Mouse (Mus musculus): Measurements from ENCODE around the gene Gm11027. TPM values are rescaled to one million over a fixed set of nuclear protein-coding genes. Genes with fewer than 3 reads are reported as not detected.

Gm11027 gene
- polyA plus RNA-seq, 1 experiment, result not detected

- H3K4me1 ChIP-seq (ENCODE audit: control insufficient read depth, insufficient read depth, insufficient read length, low read length), result no peaks in the 10 kb centered on the region; the same call in 1 of the 2 replicates
- H3K4me3 ChIP-seq (ENCODE audit: insufficient read depth, low read depth, low read length), result no peak overlapping the region
- H3K27ac ChIP-seq (replicated peaks; ENCODE audit: low read depth, low read length), result no peak overlapping the region
These were observed 9.9 kb upstream of the Gm11027 start for GRCm38 (mm10) chr12:116265275-116265674.

- H3K4me1 ChIP-seq (ENCODE audit: control insufficient read depth, insufficient read depth, insufficient read length, low read length), result no peaks in the 10 kb centered on the region; the same call in 1 of the 2 replicates
- no peak overlapping the region for H3K4me3 ChIP-seq (ENCODE audit: insufficient read depth, low read depth, low read length)
- no peak overlapping the region for H3K27ac ChIP-seq (replicated peaks; ENCODE audit: low read depth, low read length)
These were observed 5.7 kb upstream of the Gm11027 start for GRCm38 (mm10) chr12:116269450-116269849.

GRCm38 (mm10) chr12:116270538-116270937 is 4.6 kb upstream of the Gm11027 start:
- H3K4me3 ChIP-seq (ENCODE audit: insufficient read depth, low read depth, low read length), result no peak overlapping the region
- no peak overlapping the region for H3K27ac ChIP-seq (replicated peaks; ENCODE audit: low read depth, low read length)
- H3K4me1 ChIP-seq (ENCODE audit: control insufficient read depth, insufficient read depth, insufficient read length, low read length), result no peaks in the 10 kb centered on the region; the same call in 1 of the 2 replicates

GRCm38 (mm10) chr12:116271071-116271470 is 4.1 kb upstream of the Gm11027 start:
- Histone ChIP-seq H3K4me1 (ENCODE audit: control insufficient read depth, insufficient read depth, insufficient read length, low read length) (no peaks in the 10 kb centered on the region; the same call in 1 of the 2 replicates), H3K27ac (replicated peaks; ENCODE audit: low read depth, low read length) (no peak overlapping the region), H3K4me3 (ENCODE audit: insufficient read depth, low read depth, low read length) (no peak overlapping the region)

GRCm38 (mm10) chr12:116273733-116274132 is 1.5 kb upstream of the Gm11027 start:
- Histone ChIP-seq H3K4me1 (ENCODE audit: control insufficient read depth, insufficient read depth, insufficient read length, low read length) (peaks cover 1% of the 10 kb centered on the region; the same call in 1 of the 2 replicates), H3K4me3 (ENCODE audit: insufficient read depth, low read depth, low read length) (no peak overlapping the region), H3K27ac (replicated peaks; ENCODE audit: low read depth, low read length) (no peak overlapping the region)

GRCm38 (mm10) chr12:116275631-116276030 is 445 bp downstream of the Gm11027 start:
- H3K4me1 ChIP-seq (ENCODE audit: control insufficient read depth, insufficient read depth, insufficient read length, low read length), result peaks cover 5% of the 10 kb centered on the region; the same call in 1 of the 2 replicates

GRCm38 (mm10) chr12:116276961-116277360 is 1.8 kb downstream of the Gm11027 start:
- Histone ChIP-seq H3K4me3 (ENCODE audit: insufficient read depth, low read depth, low read length) (no peak overlapping the region), H3K27ac (replicated peaks; ENCODE audit: low read depth, low read length) (no peak overlapping the region), H3K4me1 (ENCODE audit: control insufficient read depth, insufficient read depth, insufficient read length, low read length) (peaks cover 5% of the 10 kb centered on the region; the same call in 1 of the 2 replicates)

More at GRCm38 (mm10) chr12:116275631-116276030, 445 bp downstream of the Gm11027 start:
- Histone ChIP-seq H3K27ac (replicated peaks; ENCODE audit: low read depth, low read length) (no peak overlapping the region), H3K4me3 (ENCODE audit: insufficient read depth, low read depth, low read length) (no peak overlapping the region)

GRCm38 (mm10) chr12:116278541-116278940 is 3.4 kb downstream of the Gm11027 start:
- Histone ChIP-seq H3K27ac (replicated peaks; ENCODE audit: low read depth, low read length) (peak overlapping the region; percentile 66), H3K4me1 (ENCODE audit: control insufficient read depth, insufficient read depth, insufficient read length, low read length) (peaks cover 5% of the 10 kb centered on the region; the same call in 1 of the 2 replicates), H3K4me3 (ENCODE audit: insufficient read depth, low read depth, low read length) (no peak overlapping the region)

- H3K27ac ChIP-seq (replicated peaks; ENCODE audit: low read depth, low read length), result 0 out of 2 replicates have a peak overlapping the region, but pooled peaks have one; percentile 12
- H3K4me1 ChIP-seq (ENCODE audit: control insufficient read depth, insufficient read depth, insufficient read length, low read length), result peaks cover 5% of the 10 kb centered on the region; the same call in 1 of the 2 replicates
- H3K4me3 ChIP-seq (ENCODE audit: insufficient read depth, low read depth, low read length), result no peak overlapping the region
These were observed 4.0 kb downstream of the Gm11027 start for GRCm38 (mm10) chr12:116279181-116279580.

- H3K4me1 ChIP-seq (ENCODE audit: control insufficient read depth, insufficient read depth, insufficient read length, low read length), result peaks cover 5% of the 10 kb centered on the region; the same call in 1 of the 2 replicates
- peak overlapping the region; percentile 83 for H3K4me3 ChIP-seq (ENCODE audit: insufficient read depth, low read depth, low read length)
- H3K27ac ChIP-seq (replicated peaks; ENCODE audit: low read depth, low read length), result peak overlapping the region; percentile 95
These were observed 5.0 kb downstream of the Gm11027 start for GRCm38 (mm10) chr12:116280149-116280652.

- Histone ChIP-seq H3K4me3 (ENCODE audit: insufficient read depth, low read depth, low read length) (peak within 1 kb of the TSS; percentile 83), H3K27ac (replicated peaks; ENCODE audit: low read depth, low read length) (peak within 1 kb of the TSS; percentile 95), H3K4me1 (ENCODE audit: control insufficient read depth, insufficient read depth, insufficient read length, low read length) (peaks cover 5% of the 10 kb centered on the region; the same call in 1 of the 2 replicates)
These were observed 5.6 kb downstream of the Gm11027 start, which contains the start of gene Esyt2 for GRCm38 (mm10) chr12:116280653-116281364. Esyt2 (plus strand) TSS chr12:116281196.

GRCm38 (mm10) chr12:116281427-116282281 is 6.5 kb downstream of the Gm11027 start:
- Histone ChIP-seq H3K27ac (replicated peaks; ENCODE audit: low read depth, low read length) (peak overlapping the region; percentile 39), H3K4me3 (ENCODE audit: insufficient read depth, low read depth, low read length) (peak overlapping the region; percentile 83), H3K4me1 (ENCODE audit: control insufficient read depth, insufficient read depth, insufficient read length, low read length) (peaks cover 5% of the 10 kb centered on the region; the same call in 1 of the 2 replicates)

GRCm38 (mm10) chr12:116282856-116283255 is 7.7 kb downstream of the Gm11027 start:
- peaks cover 5% of the 10 kb centered on the region; the same call in 1 of the 2 replicates for H3K4me1 ChIP-seq (ENCODE audit: control insufficient read depth, insufficient read depth, insufficient read length, low read length)
- no peak overlapping the region for H3K27ac ChIP-seq (replicated peaks; ENCODE audit: low read depth, low read length)
- H3K4me3 ChIP-seq (ENCODE audit: insufficient read depth, low read depth, low read length), result no peak overlapping the region

- H3K4me3 ChIP-seq (ENCODE audit: insufficient read depth, low read depth, low read length), result no peak overlapping the region
- H3K4me1 ChIP-seq (ENCODE audit: control insufficient read depth, insufficient read depth, insufficient read length, low read length), result peaks cover 5% of the 10 kb centered on the region; the same call in 1 of the 2 replicates
- H3K27ac ChIP-seq (replicated peaks; ENCODE audit: low read depth, low read length), result no peak overlapping the region
These were observed 8.3 kb downstream of the Gm11027 start for GRCm38 (mm10) chr12:116283511-116283910.

GRCm38 (mm10) chr12:116293185-116293584 is 18.0 kb downstream of the Gm11027 start:
- H3K4me3 ChIP-seq (ENCODE audit: insufficient read depth, low read depth, low read length), result no peak overlapping the region
- peaks cover 6% of the 10 kb centered on the region for H3K4me1 ChIP-seq (ENCODE audit: control insufficient read depth, insufficient read depth, insufficient read length, low read length)
- H3K27ac ChIP-seq (replicated peaks; ENCODE audit: low read depth, low read length), result no peak overlapping the region
